Mouse (Mus musculus) myocyte (in vitro differentiated cells): ENCODE data around the gene Hist3h2ba.

Experiments
- E2F4 ChIP-seq: IDR thresholded peaks from one replicate; pipeline ENCODE4 v1.6.1; 2011; ENCODE audit warnings: mild to moderate bottlenecking, control low read depth, moderate library complexity; ENCODE audit not compliant: insufficient read depth
- MAX ChIP-seq: IDR thresholded peaks from one replicate; pipeline ENCODE4 v1.6.1; 2011; ENCODE audit warnings: low read depth, mild to moderate bottlenecking, control low read depth
- MYOD1 ChIP-seq, 3 experiments: IDR thresholded peaks; one replicate each; pipeline ENCODE4 v1.6.1; 2011; ENCODE audit warnings: control low read depth in 2 of 3, low read depth in 2 of 3, mild to moderate bottlenecking in 2 of 3, moderate library complexity in 1 of 3; ENCODE audit not compliant: insufficient read length in 2 of 3, control insufficient read depth in 1 of 3
- POLR2A ChIP-seq: IDR thresholded peaks from one replicate; pipeline ENCODE4 v1.6.1; 2011; ENCODE audit warnings: low read depth, mild to moderate bottlenecking, control low read depth, moderate library complexity; ENCODE audit not compliant: insufficient read length
- POLR2AphosphoS2 ChIP-seq: IDR thresholded peaks from one replicate; pipeline ENCODE4 v1.6.1; 2011; ENCODE audit warnings: low read depth, control low read depth; ENCODE audit not compliant: insufficient read length
- USF1 ChIP-seq: IDR thresholded peaks from one replicate; pipeline ENCODE4 v1.6.1; 2011; ENCODE audit warnings: low read depth, mild to moderate bottlenecking, control low read depth, moderate library complexity

GRCm38 (mm10) chr11:58990141-58990540, 41.4 kb downstream of the Hist3h2ba start:
- TF ChIP-seq MAX (no peak), POLR2AphosphoS2 (no peak), POLR2A (no peak), USF1 (no peak), E2F4 (no peak), MYOD1 (IDR thresholded peaks at IDR 0.05; ENCODE audit: control insufficient read depth in 1 of 3, insufficient read length in 2 of 3, low read depth in 2 of 3) (no peak)
